Mouse (Mus musculus) naive thymus-derived CD4-positive, alpha-beta T cell, adult 5 months (primary cell): ENCODE measurements around the gene Gm20903. TPM values are rescaled to one million over a fixed set of nuclear protein-coding genes. Genes with fewer than 3 reads are reported as not detected.

Source experiments
- polyA plus RNA-seq: library from polyadenylated mRNA; unstranded; fragments of 100-300 nt; shearing (Covaris generic); gene quantifications from one replicate; pipeline ENCODE4 v1.2.1, GENCODE M21; 2017

The Gm20903 gene
- polyA plus RNA-seq, result not detected

DNA sequence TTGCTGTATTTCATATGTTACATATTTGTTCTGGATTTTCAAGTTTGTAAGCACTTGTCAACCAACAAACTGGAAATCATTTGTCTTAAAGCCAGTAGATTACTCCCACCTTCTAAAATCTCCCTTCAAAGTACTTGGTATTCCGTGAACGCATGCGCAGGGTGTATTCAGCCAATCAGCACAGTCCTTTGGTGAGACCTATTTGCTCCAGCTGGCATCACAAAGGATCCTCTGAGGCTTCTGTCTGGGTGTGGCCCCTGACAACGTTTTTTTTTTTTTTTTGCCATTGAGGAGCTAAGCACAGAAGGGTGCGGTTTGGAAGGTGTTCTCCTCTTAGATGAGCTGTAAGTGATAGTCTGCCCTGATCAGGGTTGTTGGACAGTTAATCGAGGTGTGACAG lies at the start of gene Gm20903:
TSS of gene Gm20903 (plus strand) at position 301 of the 400 bp plus-strand sequence.

